Mouse (Mus musculus): ENCODE results near the gene Arid1b.

DNA sequence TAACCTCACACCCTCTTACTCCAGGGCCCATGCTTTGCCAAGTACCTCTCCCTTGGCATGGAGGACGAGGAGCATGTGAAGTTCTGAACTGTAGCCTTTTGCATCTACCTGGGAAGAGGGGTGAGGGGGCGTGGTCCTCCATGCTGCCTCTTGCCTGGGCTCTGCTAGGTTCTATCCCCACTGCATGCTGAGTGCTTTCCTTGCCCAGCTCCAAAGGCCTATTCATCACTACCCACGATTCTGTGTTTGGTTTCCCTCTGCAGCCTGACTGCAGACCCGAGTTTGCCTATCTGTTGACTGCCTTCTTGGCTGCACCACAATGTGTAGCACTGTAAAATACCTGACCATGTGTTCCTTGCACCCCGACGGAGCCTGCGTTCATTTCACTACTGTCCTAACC is 194.3 kb downstream of the Arid1b start:
- TF ChIP-seq POLR2A (IDR thresholded peaks at IDR 0.05; ENCODE audit: control insufficient read depth, extremely low read depth, insufficient read depth, low read length, poor library complexity) (no peak), CTCF (IDR thresholded peaks at IDR 0.05; ENCODE audit: borderline replicate concordance, control insufficient read depth, extremely low read depth, insufficient read depth, low read length, poor library complexity) (no peak)
